Mouse (Mus musculus): ENCODE measurements at regions not wholly inside any gene's neighbourhood (a gene's known extent, or its start where the extent isn't known, plus 50 kb on each side); places are given as distances from the start of the nearest gene placed in this dataset.
"Not testable (repeated sequence)": the region's sequence is repeated elsewhere in the genome, so short reads cannot be mapped to it uniquely, and the experiment has no call there.

- not testable (repeated sequence) for DNase-seq (ENCODE audit: low spot score in 2 of 2)
Measured at GRCm38 (mm10) chr14:14478159-14478558, 77.1 kb downstream of the Olfr721-ps1 start.

DNA sequence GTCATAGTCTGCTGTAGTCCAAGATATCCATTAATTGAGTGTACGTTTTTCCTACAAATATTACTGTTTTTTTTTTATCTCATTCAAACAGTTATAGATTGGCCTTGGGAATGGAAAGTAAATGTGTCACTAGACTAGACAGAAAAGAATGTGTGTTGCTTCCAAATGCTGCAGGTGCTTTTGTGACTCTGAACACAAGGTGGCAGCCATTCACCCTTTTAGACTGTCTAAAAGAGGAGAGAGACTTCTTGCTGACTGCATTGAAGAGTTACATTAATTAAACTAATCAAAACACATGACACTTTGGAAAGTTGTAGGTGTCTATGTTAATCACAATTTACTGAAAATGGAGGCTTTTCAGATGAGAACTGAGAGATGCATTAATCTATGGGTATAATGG lies 80.7 kb downstream of the Olfr721-ps1 start:
- DNase-seq (ENCODE audit: low spot score in 2 of 2): peak; percentile 27 to 37

GRCm38 (mm10) chr14:14486356-14486755 lies 85.3 kb downstream of the Olfr721-ps1 start:
- no peak for DNase-seq (ENCODE audit: low spot score in 2 of 2)

DNA sequence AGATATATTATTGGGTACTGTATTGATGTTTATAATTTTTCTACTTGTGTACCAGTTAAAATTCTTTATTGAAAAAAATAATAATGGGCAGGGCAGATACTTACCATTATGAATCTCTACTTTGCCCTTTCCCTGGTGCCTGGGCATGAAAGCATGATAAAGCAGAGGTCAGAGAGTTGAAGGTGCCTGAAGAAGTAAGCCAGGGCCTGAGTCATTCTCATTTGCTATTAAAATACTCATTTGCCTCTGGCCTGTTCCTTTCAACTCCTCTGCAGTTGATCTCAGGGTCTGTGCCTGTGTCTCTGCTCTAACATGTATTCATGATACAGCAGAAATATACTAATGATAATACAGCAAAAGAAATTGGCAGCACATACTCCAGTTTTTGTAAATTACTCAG lies 89.4 kb downstream of the Olfr721-ps1 start:
- no peak for DNase-seq (ENCODE audit: low spot score in 2 of 2)

GRCm38 (mm10) chr14:14492041-14492440 lies 90.9 kb downstream of the Olfr721-ps1 start:
- no peak for DNase-seq (ENCODE audit: low spot score in 2 of 2)

GRCm38 (mm10) chr14:14511927-14512326 lies 110.8 kb downstream of the Olfr721-ps1 start:
- DNase-seq (ENCODE audit: low spot score in 2 of 2): no peak

GRCm38 (mm10) chr14:14513056-14513455 lies 112.0 kb downstream of the Olfr721-ps1 start:
- no peak for DNase-seq (ENCODE audit: low spot score in 2 of 2)

- DNase-seq (ENCODE audit: low spot score in 2 of 2): no peak
Measured at GRCm38 (mm10) chr14:14513498-14513897, 112.4 kb downstream of the Olfr721-ps1 start.

GRCm38 (mm10) chr14:14514440-14515172 lies 113.5 kb downstream of the Olfr721-ps1 start:
- DNase-seq (ENCODE audit: low spot score in 2 of 2): no peak

DNA sequence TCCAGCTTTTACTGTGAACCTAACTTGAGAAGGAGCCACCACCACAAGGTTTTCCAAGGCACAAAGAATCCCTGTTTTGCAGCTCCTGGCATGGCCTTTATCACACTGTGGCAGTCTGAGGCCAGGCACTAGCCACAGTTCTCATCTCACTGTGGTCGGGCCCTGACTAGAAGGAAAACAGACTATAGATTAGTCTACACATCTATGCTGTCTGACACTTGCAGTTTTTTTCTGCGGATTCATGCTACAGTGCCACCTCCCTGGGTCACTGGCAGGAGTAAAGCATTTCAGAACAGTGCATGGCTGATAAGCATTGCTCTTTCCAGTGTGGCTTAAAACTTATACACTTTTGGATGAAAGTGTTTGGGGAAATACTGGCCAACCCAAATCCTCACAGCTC lies 114.3 kb downstream of the Olfr721-ps1 start:
- no peak for DNase-seq (ENCODE audit: low spot score in 2 of 2)

DNA sequence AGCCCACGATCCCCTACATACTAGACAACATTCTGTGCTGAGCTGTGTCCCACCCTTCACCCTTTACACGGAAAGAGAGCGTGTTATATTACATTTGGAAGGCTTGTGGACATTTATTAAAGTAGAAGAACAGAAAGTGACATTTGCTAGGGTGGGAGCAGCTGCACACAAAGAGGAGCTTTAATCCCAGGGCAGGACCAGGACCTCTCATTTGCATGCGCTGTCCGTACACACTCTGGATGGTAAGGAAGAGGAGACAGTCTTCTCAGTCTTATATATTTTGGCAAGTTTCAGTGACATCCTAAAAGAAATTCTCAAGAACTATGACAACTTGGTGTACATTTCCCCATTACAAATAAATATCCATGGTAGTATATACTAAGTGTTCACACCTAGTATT lies 114.8 kb downstream of the Olfr721-ps1 start:
- no peak for DNase-seq (ENCODE audit: low spot score in 2 of 2)

DNA sequence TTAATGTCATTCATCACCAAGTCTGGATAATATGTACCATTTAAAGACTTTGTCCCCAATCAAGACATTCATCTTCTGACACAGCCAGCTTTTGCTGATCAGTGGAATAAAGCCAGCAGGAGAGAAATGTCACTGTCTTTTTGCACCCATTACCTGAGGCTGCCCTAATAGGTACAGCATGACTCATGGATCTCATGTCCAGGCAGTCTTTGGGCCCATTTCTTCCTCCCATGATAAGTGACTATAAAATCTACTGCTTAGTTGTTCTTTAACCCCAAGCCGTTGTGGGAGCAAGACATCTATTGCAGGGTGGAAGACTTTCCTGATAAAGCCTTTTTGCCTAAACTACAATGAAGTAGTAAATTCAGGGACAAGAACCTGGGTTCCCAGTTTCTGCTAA lies 116.9 kb downstream of the Olfr721-ps1 start:
- no peak for DNase-seq (ENCODE audit: low spot score in 2 of 2)

DNA sequence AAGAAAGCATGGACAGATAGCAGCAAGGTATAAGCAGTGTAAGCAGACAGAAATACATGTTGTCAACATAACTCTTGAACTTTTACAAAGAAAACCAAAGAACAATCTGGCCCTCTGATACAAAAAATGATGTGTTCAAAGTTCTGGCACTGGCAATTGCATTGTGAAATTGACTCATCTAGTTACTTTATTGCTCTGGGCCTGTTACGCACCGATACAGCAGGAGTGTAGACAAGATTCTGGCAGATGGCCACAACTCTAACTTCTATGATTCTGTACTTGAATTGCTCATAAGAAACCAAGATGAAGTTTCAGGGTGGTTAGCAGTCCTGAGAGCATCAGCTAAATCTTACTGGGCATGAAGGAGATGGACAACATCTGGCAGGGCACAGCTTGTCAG lies 117.7 kb downstream of the Olfr721-ps1 start:
- no peak for DNase-seq (ENCODE audit: low spot score in 2 of 2)

DNA sequence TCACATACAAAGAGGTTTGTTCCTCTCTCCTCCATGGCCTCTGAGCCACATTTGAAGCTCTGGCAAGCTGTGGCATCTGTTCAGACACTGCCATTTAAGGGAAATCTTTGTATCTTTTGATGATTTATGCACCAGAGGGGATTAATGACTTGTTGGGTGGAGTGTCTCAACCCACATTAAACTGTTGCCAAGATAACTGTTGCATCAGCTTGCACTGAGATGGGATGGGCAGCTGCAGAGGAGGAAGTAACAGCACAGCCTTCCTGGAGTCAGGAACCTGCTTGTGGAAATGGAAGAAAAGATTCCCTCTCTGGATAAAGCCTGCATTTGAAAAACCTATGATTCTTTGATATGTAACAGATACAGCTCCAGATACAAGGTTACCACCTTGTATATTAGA lies 119.1 kb downstream of the Olfr721-ps1 start:
- DNase-seq (ENCODE audit: low spot score in 2 of 2): no peak

DNA sequence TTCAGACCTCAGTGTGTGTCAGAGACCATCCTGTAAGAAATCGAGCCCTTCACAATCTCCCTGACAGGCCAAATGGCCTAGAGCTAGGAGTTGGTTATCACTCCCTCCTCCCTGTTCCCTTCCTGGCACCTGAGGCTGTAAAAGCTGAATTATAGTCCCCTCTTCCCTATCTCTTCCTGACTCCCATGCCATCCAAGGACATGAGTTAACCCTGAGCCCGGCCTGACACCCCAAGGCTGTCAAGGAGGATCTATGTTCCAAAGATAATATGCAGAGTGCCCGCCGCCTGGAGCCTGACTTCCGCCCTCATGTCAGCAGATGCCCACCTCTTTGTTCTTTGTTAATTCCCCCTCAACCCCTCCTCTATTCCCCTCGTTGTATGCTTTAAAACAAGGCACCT lies 120.2 kb downstream of the Olfr721-ps1 start:
- DNase-seq (ENCODE audit: low spot score in 2 of 2): not testable (repeated sequence)

DNA sequence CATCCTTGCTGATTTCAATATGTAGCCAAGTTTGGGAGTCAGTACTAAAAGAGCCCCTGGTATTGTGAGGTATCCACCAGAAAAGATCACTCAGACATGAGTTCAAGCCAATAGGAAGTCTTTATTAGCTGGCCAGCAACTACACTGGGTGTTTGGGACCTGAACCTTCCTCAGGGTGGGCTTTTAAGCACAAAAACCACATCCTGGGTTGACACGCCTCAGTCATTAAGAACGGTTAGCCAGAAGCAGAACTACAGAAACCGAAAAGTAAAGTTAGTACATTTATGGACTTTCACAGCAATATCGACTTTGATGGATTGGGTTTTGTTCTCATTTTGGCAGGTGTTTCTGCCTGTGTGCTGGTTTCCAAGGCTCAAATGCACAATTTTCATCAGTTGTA lies 124.1 kb downstream of the Olfr721-ps1 start:
- peak; percentile 65 to 72 for DNase-seq (ENCODE audit: low spot score in 2 of 2)

GRCm38 (mm10) chr14:14528437-14528836 lies 127.3 kb downstream of the Olfr721-ps1 start:
- no peak for DNase-seq (ENCODE audit: low spot score in 2 of 2)

GRCm38 (mm10) chr14:14541206-14541605 lies 140.1 kb downstream of the Olfr721-ps1 start:
- peak; percentile 13 to 34 for DNase-seq (ENCODE audit: low spot score in 2 of 2)

DNA sequence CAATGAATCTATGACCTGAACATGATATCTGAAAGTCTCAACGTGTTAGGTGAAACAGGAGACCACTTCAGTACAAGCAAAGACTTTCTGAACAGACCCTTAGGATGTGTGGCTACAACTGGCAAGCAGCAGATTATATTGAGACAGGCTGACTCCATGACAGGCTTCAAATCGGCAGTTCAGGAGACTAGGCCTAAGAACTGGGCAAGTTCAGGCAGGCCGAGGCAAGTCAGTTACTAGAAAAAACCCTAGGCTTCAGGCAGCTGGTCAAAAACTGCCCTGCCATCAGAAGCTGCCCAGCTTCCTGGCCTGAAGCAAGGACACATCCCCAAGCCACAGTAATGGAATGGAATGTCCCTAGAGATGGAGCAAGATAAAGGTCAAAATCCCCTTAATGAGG lies 140.6 kb downstream of the Olfr721-ps1 start:
- DNase-seq (ENCODE audit: low spot score in 2 of 2): no peak

- DNase-seq (ENCODE audit: low spot score in 2 of 2): no peak
Measured at GRCm38 (mm10) chr14:14544236-14544635, 143.1 kb downstream of the Olfr721-ps1 start.

DNA sequence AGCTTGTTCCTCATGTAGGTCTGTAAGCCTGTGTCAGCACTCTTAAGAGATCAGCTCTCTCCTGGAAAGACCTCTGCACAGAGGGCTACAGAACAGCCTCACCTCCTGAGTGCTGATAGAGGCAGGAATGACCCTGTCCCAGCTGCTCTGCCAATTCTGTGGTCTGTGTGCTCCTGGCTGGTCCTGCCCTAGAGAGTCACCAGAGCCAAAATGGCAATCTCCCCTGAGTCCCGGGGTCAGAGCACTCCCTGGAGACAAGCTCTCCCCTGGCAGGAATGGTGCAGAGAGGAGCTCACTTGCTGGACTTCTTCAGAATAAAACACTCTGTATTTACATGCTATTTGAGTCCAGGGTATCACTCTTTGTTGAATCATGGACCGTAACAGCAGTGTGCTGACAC lies 149.9 kb upstream of the Slc4a7 start:
- DNase-seq (ENCODE audit: low spot score in 2 of 2): no peak

DNA sequence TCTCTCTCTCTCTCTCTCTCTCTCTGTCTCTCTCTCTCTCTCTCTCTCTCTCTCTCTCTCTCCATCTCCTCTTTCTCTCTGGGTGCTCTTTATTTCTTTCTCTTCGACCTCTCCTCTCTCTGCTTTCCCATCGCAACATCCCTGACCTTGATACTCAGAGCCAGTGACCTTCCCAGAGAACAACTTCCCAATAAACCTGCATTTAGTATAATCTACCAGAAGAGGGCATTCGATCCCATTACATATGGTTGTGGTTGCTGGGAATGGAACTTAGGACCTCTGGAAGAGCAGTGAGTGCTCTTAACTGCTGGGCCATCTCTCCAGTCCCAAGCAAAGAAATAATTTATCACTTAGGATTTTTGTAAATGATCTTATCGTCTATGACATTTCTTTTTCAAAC lies 127.2 kb upstream of the Slc4a7 start:
- DNase-seq (ENCODE audit: low spot score in 2 of 2): no peak

DNA sequence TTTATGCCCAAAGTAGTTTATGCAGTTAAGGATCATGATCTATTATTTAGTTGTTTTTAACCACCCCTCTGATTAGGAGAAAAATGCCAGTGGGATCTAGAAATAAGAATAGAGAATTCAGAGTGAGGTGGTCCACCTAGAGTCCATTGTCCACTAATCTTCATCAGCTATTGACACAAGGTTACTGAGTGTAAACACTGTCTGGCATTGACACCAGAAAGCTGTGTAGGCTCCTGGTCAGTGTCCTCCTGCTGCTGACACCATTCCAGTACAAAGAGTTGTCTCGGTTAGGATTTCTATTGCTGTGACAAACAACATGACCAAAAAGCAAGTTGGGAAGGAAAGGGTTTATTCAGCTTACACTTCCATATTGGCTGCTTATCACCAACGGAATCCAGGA lies 110.1 kb upstream of the Slc4a7 start:
- DNase-seq (ENCODE audit: low spot score in 2 of 2): no peak

- DNase-seq (ENCODE audit: low spot score in 2 of 2): no peak
Measured at GRCm38 (mm10) chr14:14594753-14595152, 107.3 kb upstream of the Slc4a7 start.
